Mouse (Mus musculus) olfactory bulb, adult 2 months (tissue): Measurements from ENCODE around the gene Pxdn.

Experiments
- CTCF ChIP-seq: fragments of 200-500 bp; IDR thresholded peaks from 2 replicates; pipeline ENCODE4 v1.5.1; 2012; ENCODE audit warnings: low read depth, mild to moderate bottlenecking, low read length, moderate library complexity; ENCODE audit not compliant: insufficient read depth
- POLR2A ChIP-seq: fragments of 200-500 bp; IDR thresholded peaks from 2 replicates; pipeline ENCODE4 v1.6.1; 2012; ENCODE audit warnings: mild to moderate bottlenecking, low read depth, low read length, moderate library complexity; ENCODE audit not compliant: insufficient read depth

DNA sequence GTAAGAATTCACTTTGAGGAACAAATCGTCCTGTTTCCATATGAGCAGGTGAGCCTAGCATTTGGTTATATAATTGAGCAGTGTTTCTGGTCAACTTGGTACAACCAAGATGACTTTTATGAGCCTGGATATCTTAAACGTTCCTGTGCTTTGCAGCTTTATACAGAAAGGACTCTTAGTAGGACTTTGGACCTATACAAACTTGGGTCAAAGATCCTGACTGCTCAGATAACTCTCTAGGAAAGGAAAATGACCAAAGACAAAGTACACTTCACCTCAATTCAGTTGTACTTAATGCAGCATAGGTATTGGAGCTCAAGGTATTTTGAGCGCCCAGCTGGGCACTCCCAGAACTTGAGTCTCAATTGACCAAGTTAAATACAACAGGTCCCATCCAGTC, 21.3 kb upstream of the Pxdn start:
- no peak for TF ChIP-seq CTCF
- no peak for TF ChIP-seq POLR2A
